Mouse (Mus musculus): ENCODE measurements around the gene Lrrc66.

DNA sequence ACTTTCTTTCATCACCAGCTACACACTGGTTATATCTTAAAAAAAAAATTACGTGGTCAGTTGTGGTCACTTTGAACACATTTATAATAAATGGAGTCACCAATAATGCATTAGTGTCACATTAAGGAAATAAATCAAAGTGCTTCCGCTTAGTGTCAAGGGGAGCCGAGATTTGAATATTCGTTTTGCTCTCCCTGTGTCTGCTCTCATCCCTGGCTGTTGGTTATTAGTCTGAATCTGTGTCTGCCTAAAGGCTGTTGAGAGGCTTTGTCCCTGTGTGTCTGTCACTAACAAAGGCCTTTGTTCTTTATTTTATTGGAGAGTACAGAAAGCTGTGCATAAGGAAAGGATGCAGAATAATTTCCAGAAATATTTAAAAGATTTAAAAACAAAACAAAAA lies 45.7 kb downstream of the Lrrc66 start:
- TF ChIP-seq CTCF (IDR thresholded peaks at IDR 0.05; ENCODE audit: control insufficient read depth, insufficient read depth, insufficient read length) (no peak), FOSL1 (IDR thresholded peaks at IDR 0.05; ENCODE audit: insufficient read depth, low read length, poor library complexity, severe bottlenecking) (no peak), USF1 (IDR thresholded peaks at IDR 0.05; ENCODE audit: low read depth) (no peak)
